Mouse (Mus musculus) yolk sac, embryonic 10.5 days (tissue): ENCODE measurements around the gene Arhgef2.
"Not testable (repeated sequence)": the region's sequence is repeated elsewhere in the genome, so short reads cannot be mapped to it uniquely, and the experiment has no call there.

ENCODE experiments used
- DNase-seq: peaks from one replicate; pipeline ENCODE4 v3.0.0-alpha.2; 2017; ENCODE audit warnings: low spot score

Gene Arhgef2

GRCm38 (mm10) chr3:88591044-88591443, 14.7 kb upstream of the Arhgef2 start:
- DNase-seq: no peak

- DNase-seq: peak; percentile 43
Measured at GRCm38 (mm10) chr3:88591950-88592731, 13.6 kb upstream of the Arhgef2 start.

GRCm38 (mm10) chr3:88592942-88593576, 12.7 kb upstream of the Arhgef2 start:
- no peak for DNase-seq

GRCm38 (mm10) chr3:88593893-88594580, 11.7 kb upstream of the Arhgef2 start:
- DNase-seq: no peak

- not testable (repeated sequence) for DNase-seq
Measured at GRCm38 (mm10) chr3:88596547-88596946, 9.2 kb upstream of the Arhgef2 start.

GRCm38 (mm10) chr3:88602466-88602865, 3.3 kb upstream of the Arhgef2 start:
- no peak for DNase-seq

GRCm38 (mm10) chr3:88603714-88604161, 2.0 kb upstream of the Arhgef2 start:
- peak; percentile 76 for DNase-seq

- no peak for DNase-seq
Measured at GRCm38 (mm10) chr3:88604863-88605262, 903 bp upstream of the Arhgef2 start.

GRCm38 (mm10) chr3:88607065-88607757, 1.4 kb downstream of the Arhgef2 start:
- peak; percentile 85 for DNase-seq

GRCm38 (mm10) chr3:88607758-88608138, 2.0 kb downstream of the Arhgef2 start:
- DNase-seq: no peak

GRCm38 (mm10) chr3:88609066-88609465, 3.3 kb downstream of the Arhgef2 start:
- DNase-seq: no peak

- no peak for DNase-seq
Measured at GRCm38 (mm10) chr3:88614418-88614817, 8.7 kb downstream of the Arhgef2 start.

GRCm38 (mm10) chr3:88615117-88615516, 9.4 kb downstream of the Arhgef2 start:
- no peak for DNase-seq

GRCm38 (mm10) chr3:88615902-88616391, 10.2 kb downstream of the Arhgef2 start:
- DNase-seq: no peak

GRCm38 (mm10) chr3:88616951-88617500, 11.3 kb downstream of the Arhgef2 start:
- no peak for DNase-seq

GRCm38 (mm10) chr3:88618074-88618871, 12.5 kb downstream of the Arhgef2 start:
- DNase-seq: peak; percentile 30

GRCm38 (mm10) chr3:88619113-88620097, 13.6 kb downstream of the Arhgef2 start:
- no peak for DNase-seq

GRCm38 (mm10) chr3:88620146-88620991, 14.6 kb downstream of the Arhgef2 start:
- no peak for DNase-seq
